Mouse (Mus musculus) kidney, adult 2 months (tissue): ENCODE measurements around the gene Tsc22d2.
A peak's percentile ranks its signal among the peaks of the same experiment; 100 is the strongest.

Experiments used
- CTCF ChIP-seq: fragments of 200-500 bp; conservative IDR thresholded peaks from 2 replicates; pipeline ENCODE4 v1.5.1; 2011; ENCODE audit warnings: low read depth, mild to moderate bottlenecking, control low read depth, low read length, moderate library complexity, mixed read lengths; ENCODE audit not compliant: insufficient read depth, insufficient read length
- POLR2A ChIP-seq: fragments of 200-500 bp; IDR thresholded peaks from one replicate; pipeline ENCODE4 v1.6.1; 2011; ENCODE audit warnings: low read depth, low read length, control low read depth

DNA sequence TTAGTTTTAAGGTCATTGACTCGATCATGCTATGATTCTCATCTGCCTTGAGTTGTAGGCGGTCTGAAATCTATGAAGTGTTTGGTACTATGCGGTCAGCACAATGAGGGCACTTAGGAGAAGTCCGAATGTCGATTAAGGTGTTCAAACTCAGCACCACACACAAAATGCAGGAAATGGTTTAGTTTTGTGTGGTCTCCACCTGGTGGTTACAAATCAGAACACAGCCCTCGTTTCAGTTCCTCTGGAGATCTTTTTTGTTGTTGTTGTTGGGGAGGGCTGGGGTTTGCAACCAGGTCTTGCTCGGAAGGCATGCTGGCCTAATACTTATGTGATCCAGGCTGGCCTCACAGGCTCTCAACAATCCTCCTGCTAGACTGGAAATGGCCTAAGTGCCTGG is 76.3 kb downstream of the Tsc22d2 start:
- TF ChIP-seq CTCF (peak; percentile 31; the same call in 1 of the 2 replicates), POLR2A (no peak)
